Mouse (Mus musculus) hindbrain, embryonic 11.5 days (tissue): ENCODE measurements around the gene Nudt5. TPM values are rescaled to one million over a fixed set of nuclear protein-coding genes. Genes with fewer than 3 reads are reported as not detected.
"Not testable (repeated sequence)": the region's sequence is repeated elsewhere in the genome, so short reads cannot be mapped to it uniquely, and the experiment has no call there.

Source experiments
- ATAC-seq: fragments of 200-750 bp; cut with Nextera tagmentation; 2 replicates; pipeline ENCODE4 v1.8.0; 2017; ENCODE audit warnings: mild to moderate bottlenecking, moderate TSS enrichment, moderate library complexity; ENCODE audit not compliant: low FRiP score
- DNase-seq: peaks from one replicate; pipeline ENCODE4 v3.0.0-alpha.2; 2015; ENCODE audit warnings: low spot score
- H3K27ac ChIP-seq: fragments of 300-500 bp; sonication (generic); 2 replicates; pipeline ENCODE4 v1.5.1; 2014; ENCODE audit warnings: mild to moderate bottlenecking, low read depth, low read length
- H3K27me3 ChIP-seq: fragments of 300-500 bp; sonication (generic); 2 replicates; pipeline ENCODE4 v1.6.1; 2014; ENCODE audit warnings: mild to moderate bottlenecking, low read length, moderate library complexity, mixed read lengths; ENCODE audit not compliant: control insufficient read depth, insufficient read depth
- H3K36me3 ChIP-seq: fragments of 300-500 bp; sonication (generic); 2 replicates; pipeline ENCODE4 v1.6.1; 2014; ENCODE audit warnings: mild to moderate bottlenecking, low read length, moderate library complexity, mixed read lengths; ENCODE audit not compliant: control insufficient read depth, insufficient read depth
- H3K4me1 ChIP-seq: fragments of 300-500 bp; sonication (generic); replicated peaks from 2 replicates; pipeline ENCODE4 v1.6.1; 2014; ENCODE audit warnings: low read length, mixed read lengths; ENCODE audit not compliant: control insufficient read depth, insufficient read depth
- H3K4me2 ChIP-seq: fragments of 300-500 bp; sonication (generic); replicated peaks from 2 replicates; pipeline ENCODE4 v1.6.1; 2014; ENCODE audit warnings: mild to moderate bottlenecking, low read depth, low read length
- H3K4me3 ChIP-seq: fragments of 300-500 bp; sonication (generic); 2 replicates; pipeline ENCODE4 v1.5.1; 2014; ENCODE audit warnings: low read depth, low read length
- H3K9ac ChIP-seq: fragments of 300-500 bp; sonication (generic); 2 replicates; pipeline ENCODE4 v1.6.1; 2014; ENCODE audit warnings: low read depth, low read length
- H3K9me3 ChIP-seq: fragments of 300-500 bp; sonication (generic); 2 replicates; pipeline ENCODE4 v1.6.1; 2016; ENCODE audit warnings: low read length; ENCODE audit not compliant: control insufficient read depth
- WGBS: fragments of 180-500 bp; shearing (Covaris S2); extraction: QIAGEN DNeasy Blood & Tissue Kit; methylation state at CpG from one replicate; pipeline ENCODE4 v1.1.7; 2014; 5-methylcytosine and 5-hydroxymethylcytosine counted together
- polyA plus RNA-seq: library from polyadenylated mRNA; unstranded; fragments of >200 nt; fragmentation: Nextera tagmentation; extraction: Ambion mirVana; gene quantifications from 2 replicates; pipeline ENCODE4 v1.2.1, GENCODE M21; 2014

Gene Nudt5
- polyA plus RNA-seq, result 81.1 and 92.1 TPM in 2 replicates

- ATAC-seq (peak; percentile 97), DNase-seq (peak; percentile 90)
- under 1% methylated on average over 53 of the region's 53 CpGs for WGBS
These were observed at the start of gene Nudt5, which contains the start of gene Cdc123 for GRCm38 (mm10) chr2:5844873-5845631. Gene Nudt5 (plus strand): TSS chr2:5845019. Gene Cdc123 (minus strand): TSS chr2:5845164.

DNA sequence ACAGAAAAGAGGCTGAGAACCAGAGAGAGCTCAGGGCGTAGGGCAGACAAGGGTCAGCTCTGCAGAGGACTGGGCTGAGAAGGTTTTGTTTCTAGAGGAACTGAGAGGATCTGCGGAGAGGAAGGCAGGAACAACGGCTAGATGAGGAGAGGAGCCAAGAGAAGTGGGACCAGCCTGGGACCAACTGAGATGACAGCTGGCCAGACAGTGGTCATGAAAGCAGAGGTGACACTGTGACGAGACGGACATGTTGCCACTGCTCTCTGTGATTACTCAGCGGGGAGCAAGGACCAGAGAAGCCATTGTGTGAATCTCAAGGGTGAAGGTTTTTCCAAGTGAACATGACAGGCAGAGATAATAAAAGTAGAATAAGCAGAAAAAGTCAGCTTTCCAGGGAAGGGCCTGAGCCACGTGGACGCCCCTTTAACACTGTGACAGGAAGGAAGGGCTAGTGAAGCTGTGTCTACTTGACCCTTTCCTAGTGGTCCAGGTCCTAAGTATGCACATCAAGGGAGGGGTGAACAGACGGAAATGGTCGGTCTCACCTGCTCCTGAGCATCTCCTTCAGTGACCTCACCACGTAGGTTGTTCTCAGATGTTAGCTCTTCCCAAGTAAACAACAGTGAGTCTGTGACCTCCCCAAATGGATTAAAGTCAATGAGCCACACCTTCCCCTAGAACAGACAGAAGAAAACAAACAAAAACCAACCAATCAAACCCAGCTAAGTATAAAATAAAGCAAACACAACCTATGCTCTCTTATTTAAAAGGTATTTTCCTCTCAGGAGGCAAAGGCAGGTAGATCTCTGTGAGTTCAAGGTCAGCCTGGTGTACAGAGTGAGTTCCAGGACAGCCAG lies 46.8 kb upstream of the Nudt5 start:
- H3K9ac ChIP-seq, result no peak overlapping the region
- no peak for ATAC-seq
- no peaks in the 10 kb centered on the region for H3K4me1 ChIP-seq
- no peak overlapping the region for H3K4me2 ChIP-seq
- no peak for DNase-seq
- no peak overlapping the region for H3K27ac ChIP-seq
- H3K9me3 ChIP-seq, result no peaks in the 10 kb centered on the region
- WGBS, result 91% methylated on average over 11 of the region's 11 CpGs
- no peak overlapping the region for H3K4me3 ChIP-seq
- no peaks in the 10 kb centered on the region for H3K27me3 ChIP-seq
- H3K36me3 ChIP-seq, result peaks cover 11% of the 10 kb centered on the region; the same call in 1 of the 2 replicates

More at GRCm38 (mm10) chr2:5844873-5845631, at the start of gene Nudt5, which contains the start of gene Cdc123:
- Histone ChIP-seq H3K4me1 (no peaks in the 10 kb centered on the region), H3K27me3 (no peaks in the 10 kb centered on the region), H3K27ac (peak within 1 kb of the TSS; percentile 82), H3K9me3 (no peaks in the 10 kb centered on the region), H3K9ac (peak within 1 kb of the TSS; percentile 86), H3K36me3 (peaks cover 8% of the 10 kb centered on the region), H3K4me2 (peak within 1 kb of the TSS; percentile 59), H3K4me3 (peak within 1 kb of the TSS; percentile 76)

GRCm38 (mm10) chr2:5801182-5801640 lies 43.6 kb upstream of the Nudt5 start:
- 90% methylated on average over 9 of the region's 9 CpGs for WGBS
- no peak overlapping the region for H3K4me2 ChIP-seq
- H3K4me1 ChIP-seq, result no peaks in the 10 kb centered on the region
- ATAC-seq (no peak), DNase-seq (no peak)
- no peak overlapping the region for H3K4me3 ChIP-seq
- peaks cover 2% of the 10 kb centered on the region; the same call in 1 of the 2 replicates for H3K36me3 ChIP-seq
- H3K9me3 ChIP-seq, result no peaks in the 10 kb centered on the region
- H3K27ac ChIP-seq, result no peak overlapping the region
- H3K9ac ChIP-seq, result no peak overlapping the region
- no peaks in the 10 kb centered on the region for H3K27me3 ChIP-seq

- no peaks in the 10 kb centered on the region for H3K27me3 ChIP-seq
- H3K27ac ChIP-seq, result no peak overlapping the region
- H3K36me3 ChIP-seq, result peaks cover 2% of the 10 kb centered on the region; the same call in 1 of the 2 replicates
- no peak overlapping the region for H3K9ac ChIP-seq
- no peaks in the 10 kb centered on the region for H3K9me3 ChIP-seq
- ATAC-seq, result no peak
- no peaks in the 10 kb centered on the region for H3K4me1 ChIP-seq
- DNase-seq, result no peak
- H3K4me3 ChIP-seq, result no peak overlapping the region
- no peak overlapping the region for H3K4me2 ChIP-seq
- WGBS, result 91% methylated on average over 10 of the region's 10 CpGs
These were observed 42.8 kb upstream of the Nudt5 start for GRCm38 (mm10) chr2:5801927-5802590.

DNA sequence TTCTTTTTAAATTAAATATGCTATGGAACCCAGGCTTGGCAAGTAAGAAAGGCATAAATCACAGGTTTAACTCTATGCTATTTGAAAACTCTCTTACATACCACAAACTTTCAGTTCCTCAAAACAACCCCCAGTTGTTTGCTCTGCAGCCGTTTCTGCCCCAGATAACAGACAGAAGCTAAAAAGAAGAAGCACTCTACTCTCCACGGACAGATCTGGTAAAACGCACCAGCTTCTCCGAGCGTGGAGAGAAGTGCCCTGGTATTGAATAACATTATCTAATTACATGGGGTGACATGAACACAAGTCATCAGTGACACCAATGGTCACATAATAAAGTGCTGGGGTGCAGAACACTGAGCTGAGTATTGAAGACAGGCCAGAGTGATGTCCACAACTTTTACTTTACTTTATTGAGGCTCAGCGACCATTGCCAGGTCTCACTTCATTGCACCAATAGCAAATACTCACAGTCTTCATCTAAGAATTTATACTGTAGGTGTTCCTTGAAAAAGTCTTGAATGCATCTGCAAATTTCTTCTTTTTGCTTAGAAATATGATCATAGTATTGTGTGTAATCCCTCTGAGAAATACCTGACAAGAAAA lies 40.3 kb upstream of the Nudt5 start:
- Histone ChIP-seq H3K36me3 (no peaks in the 10 kb centered on the region; the same call in 1 of the 2 replicates), H3K27me3 (no peaks in the 10 kb centered on the region), H3K27ac (no peak overlapping the region), H3K4me3 (no peak overlapping the region), H3K4me2 (no peak overlapping the region), H3K9ac (no peak overlapping the region), H3K4me1 (no peaks in the 10 kb centered on the region), H3K9me3 (no peaks in the 10 kb centered on the region)
- 91% methylated on average over 6 of the region's 6 CpGs for WGBS
- ATAC-seq (no peak), DNase-seq (no peak)

- WGBS, result 97% methylated on average over 7 of the region's 7 CpGs
- no peaks in the 10 kb centered on the region; the same call in 1 of the 2 replicates for H3K36me3 ChIP-seq
These were observed 39.6 kb upstream of the Nudt5 start for GRCm38 (mm10) chr2:5805228-5805627.

DNA sequence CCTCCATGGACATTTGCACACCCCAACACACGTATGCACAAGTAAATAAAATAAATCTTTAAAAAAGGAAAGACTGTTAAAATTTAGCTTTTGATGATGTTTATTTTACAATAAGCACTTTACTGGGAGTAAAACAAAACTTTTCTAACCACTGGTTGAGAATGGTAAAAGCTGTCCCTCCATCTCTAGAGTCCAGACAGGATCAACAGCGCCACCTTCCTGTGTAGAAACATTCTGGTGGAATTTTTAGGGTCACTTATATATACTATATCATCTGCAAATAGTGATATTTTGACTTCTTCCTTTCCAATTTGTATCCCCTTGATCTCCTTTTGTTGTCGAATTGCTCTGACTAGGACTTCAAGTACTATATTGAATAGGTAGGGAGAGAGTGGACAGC lies 38.6 kb upstream of the Nudt5 start:
- not testable (repeated sequence) for H3K4me1 ChIP-seq, H3K4me2 ChIP-seq, H3K9me3 ChIP-seq, H3K9ac ChIP-seq, H3K27me3 ChIP-seq, H3K4me3 ChIP-seq, ATAC-seq, H3K27ac ChIP-seq, H3K36me3 ChIP-seq
- WGBS, result 82% methylated on average over 3 of the region's 3 CpGs
- peak; percentile 45 for DNase-seq

More at GRCm38 (mm10) chr2:5805228-5805627, 39.6 kb upstream of the Nudt5 start:
- H3K4me2 ChIP-seq, result no peak overlapping the region
- no peaks in the 10 kb centered on the region for H3K9me3 ChIP-seq
- no peak overlapping the region for H3K9ac ChIP-seq
- no peak for ATAC-seq
- no peak overlapping the region for H3K4me3 ChIP-seq
- H3K27me3 ChIP-seq, result no peaks in the 10 kb centered on the region
- no peaks in the 10 kb centered on the region for H3K4me1 ChIP-seq
- H3K27ac ChIP-seq, result no peak overlapping the region
- DNase-seq, result no peak
